Mouse (Mus musculus) intestine, embryonic 14.5 days (tissue): ENCODE results near the gene Cfap36. TPM values are rescaled to one million over a fixed set of nuclear protein-coding genes. Genes with fewer than 3 reads are reported as not detected.

Experiments
- ATAC-seq: fragments of 200-750 bp; cut with Nextera tagmentation; replicated peaks from 2 replicates; pipeline ENCODE4 v1.8.0; 2017; ENCODE audit warnings: low read depth, moderate number of reproducible peaks, moderate TSS enrichment, moderate library complexity; ENCODE audit not compliant: low FRiP score, low TSS enrichment
- DNase-seq: peaks from one replicate; pipeline ENCODE4 v3.0.0-alpha.2; 2018; ENCODE audit warnings: low spot score
- H3K27ac ChIP-seq: fragments of 300-500 bp; sonication (generic); 2 replicates; pipeline ENCODE4 v1.5.1; 2014; ENCODE audit warnings: low read depth, mild to moderate bottlenecking, control low read depth
- H3K27me3 ChIP-seq: fragments of 300-500 bp; sonication (generic); replicated peaks from 2 replicates; pipeline ENCODE4 v1.6.1; 2014; ENCODE audit warnings: low read length, control low read depth; ENCODE audit not compliant: control insufficient read depth, insufficient read depth
- H3K36me3 ChIP-seq: fragments of 300-500 bp; sonication (generic); 2 replicates; pipeline ENCODE4 v1.6.1; 2014; ENCODE audit warnings: low read length, control low read depth; ENCODE audit not compliant: control insufficient read depth, insufficient read depth
- H3K4me1 ChIP-seq: fragments of 300-500 bp; sonication (generic); replicated peaks from 2 replicates; pipeline ENCODE4 v1.6.1; 2014; ENCODE audit warnings: low read length, control low read depth, mixed read lengths; ENCODE audit not compliant: control insufficient read depth, insufficient read depth
- H3K4me2 ChIP-seq: fragments of 300-500 bp; sonication (generic); 2 replicates; pipeline ENCODE4 v1.6.1; 2014; ENCODE audit warnings: low read length
- H3K4me3 ChIP-seq: fragments of 300-500 bp; sonication (generic); 2 replicates; pipeline ENCODE4 v1.5.1; 2014; ENCODE audit warnings: low read depth, low read length, control low read depth, mixed read lengths
- H3K9ac ChIP-seq: fragments of 300-500 bp; sonication (generic); 2 replicates; pipeline ENCODE4 v1.6.1; 2014; ENCODE audit warnings: mild to moderate bottlenecking, low read length
- H3K9me3 ChIP-seq: fragments of 300-500 bp; sonication (generic); 2 replicates; pipeline ENCODE4 v1.6.1; 2016; ENCODE audit warnings: low read length, control low read depth; ENCODE audit not compliant: control insufficient read depth
- WGBS: fragments of 180-500 bp; shearing (Covaris S2); extraction: QIAGEN DNeasy Blood & Tissue Kit; methylation state at CpG from one replicate; pipeline ENCODE4 v1.1.7; 2014; 5-methylcytosine and 5-hydroxymethylcytosine counted together
- polyA plus RNA-seq: library from polyadenylated mRNA; unstranded; fragments of >200 nt; fragmentation: Nextera tagmentation; extraction: Ambion mirVana; gene quantifications from 2 replicates; pipeline ENCODE4 v1.2.1, GENCODE M21; 2014

Cfap36 gene
- polyA plus RNA-seq, 1 experiment from 2014 or later, result 38.9 TPM

DNA sequence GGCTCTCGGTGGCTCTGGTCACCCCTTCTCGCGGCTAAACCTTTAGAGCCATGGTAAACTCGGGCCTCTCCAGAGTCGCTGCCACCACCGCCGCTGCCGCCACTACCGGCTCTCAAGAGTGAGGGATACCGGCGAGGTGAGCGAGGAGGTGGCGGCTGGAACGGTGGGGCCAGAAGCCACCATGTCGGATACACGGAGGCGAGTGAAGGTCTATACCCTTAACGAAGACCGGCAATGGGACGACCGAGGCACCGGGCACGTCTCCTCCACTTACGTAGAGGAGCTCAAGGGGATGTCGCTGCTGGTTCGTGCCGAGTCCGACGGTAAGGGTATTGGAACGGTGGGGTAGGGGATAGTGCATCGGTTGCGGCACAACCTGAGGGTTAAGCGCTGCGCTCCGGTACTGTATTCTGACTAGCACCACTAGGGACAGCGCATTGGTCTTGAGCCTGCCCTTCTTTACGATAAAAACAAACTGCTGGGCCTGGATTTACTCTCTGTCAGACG lies 74.0 kb downstream of the Cfap36 start:
- H3K4me1 ChIP-seq, result peaks cover 14% of the 10 kb centered on the region
- under 1% methylated on average over 38 of the region's 38 CpGs for WGBS
- peak; percentile 90 for DNase-seq

DNA sequence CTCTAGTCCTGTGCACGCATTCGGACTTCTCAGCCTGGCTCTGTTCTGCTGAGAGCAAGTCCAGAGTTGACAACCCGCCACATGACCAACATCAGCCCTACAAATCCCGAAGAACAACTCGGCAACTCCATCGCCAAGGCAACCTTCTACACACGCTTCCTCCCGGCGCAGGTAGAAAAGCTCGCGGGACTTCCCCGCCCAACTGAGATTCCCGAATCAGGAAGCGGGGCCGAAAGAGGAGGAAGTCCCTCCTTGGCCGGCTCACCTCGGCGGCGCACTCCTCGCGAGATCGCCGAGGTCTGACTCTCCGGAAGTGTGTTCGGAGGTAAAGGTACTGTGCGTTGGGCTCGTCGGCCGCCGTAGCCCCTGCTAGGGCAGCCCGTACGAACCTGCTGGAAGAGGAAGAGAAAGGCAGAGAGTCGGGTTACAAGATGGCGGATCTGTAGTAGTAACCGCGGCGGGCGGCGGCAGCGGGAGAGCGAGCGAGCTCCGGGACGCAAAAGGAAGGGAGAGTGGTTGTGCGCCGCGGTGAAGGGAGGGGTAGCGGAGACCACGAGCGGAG lies 74.6 kb downstream of the Cfap36 start, which contains the start of gene Ppp4r3b:
Gene Ppp4r3b (plus strand): TSS at position 328 of the 562 bp plus-strand sequence.
- Histone ChIP-seq H3K4me1 (peaks cover 14% of the 10 kb centered on the region), H3K36me3 (peaks cover 4% of the 10 kb centered on the region; the same call in 1 of the 2 replicates), H3K4me3 (peak within 1 kb of the TSS; percentile 99), H3K9ac (peak within 1 kb of the TSS; percentile 100), H3K27ac (peak within 1 kb of the TSS; percentile 97), H3K4me2 (peak within 1 kb of the TSS; percentile 84), H3K9me3 (no peaks in the 10 kb centered on the region), H3K27me3 (no peaks in the 10 kb centered on the region)
- ATAC-seq (peak; percentile 97), DNase-seq (peak; percentile 96)
- 0% methylated on average over 50 of the region's 50 CpGs for WGBS

More for the DNA sequence above, 74.0 kb downstream of the Cfap36 start:
- peak; percentile 75 for ATAC-seq
- Histone ChIP-seq H3K36me3 (peaks cover 6% of the 10 kb centered on the region; the same call in 1 of the 2 replicates), H3K4me2 (peak overlapping the region; percentile 84), H3K9ac (peak overlapping the region; percentile 100), H3K27me3 (no peaks in the 10 kb centered on the region), H3K27ac (peak overlapping the region; percentile 97), H3K4me3 (peak overlapping the region; percentile 99), H3K9me3 (no peaks in the 10 kb centered on the region)

GRCm38 (mm10) chr11:29171959-29172391 lies 75.2 kb downstream of the Cfap36 start:
- Histone ChIP-seq H3K4me1 (peaks cover 14% of the 10 kb centered on the region), H3K4me3 (peak overlapping the region; percentile 99), H3K9me3 (no peaks in the 10 kb centered on the region), H3K27ac (peak overlapping the region; percentile 97), H3K36me3 (no peaks in the 10 kb centered on the region), H3K4me2 (peak overlapping the region; percentile 74), H3K9ac (peak overlapping the region; percentile 60), H3K27me3 (no peaks in the 10 kb centered on the region)
- WGBS, result under 1% methylated on average over 34 of the region's 34 CpGs
- ATAC-seq (peak; percentile 40), DNase-seq (peak; percentile 74)

Other genes with a start within 250 kb of the Cfap36 start
- gene Pnpt1, start 116.7 kb downstream of the Cfap36 start, polyA plus RNA-seq, result 41.4 and 44.9 TPM in 2 replicates
- gene Ppp4r3b, start 74.5 kb downstream of the Cfap36 start, polyA plus RNA-seq, result 78.5 and 79.3 TPM in 2 replicates
- gene Ccdc88a, start 126.2 kb upstream of the Cfap36 start, polyA plus RNA-seq, result 19.4 and 20.9 TPM in 2 replicates